Mouse (Mus musculus): ENCODE results near the gene Dohh. TPM values are rescaled to one million over a fixed set of nuclear protein-coding genes. Genes with fewer than 3 reads are reported as not detected.

Dohh gene
- total RNA-seq, 2 experiments from 2014 or later = 48.1 to 48.5 TPM

- no peak for DNase-seq (ENCODE audit: low spot score in 2 of 2)
Measured at GRCm38 (mm10) chr10:81403511-81403910, 19.3 kb downstream of the Dohh start.

- DNase-seq (ENCODE audit: low spot score in 2 of 2) = no peak
Measured at GRCm38 (mm10) chr10:81404082-81404481, 19.9 kb downstream of the Dohh start.

GRCm38 (mm10) chr10:81404720-81405119, 20.5 kb downstream of the Dohh start:
- no peak for DNase-seq (ENCODE audit: low spot score in 2 of 2)

- no peak for DNase-seq (ENCODE audit: low spot score in 2 of 2)
Measured at GRCm38 (mm10) chr10:81405588-81406201, 21.5 kb downstream of the Dohh start.

- DNase-seq (ENCODE audit: low spot score in 2 of 2) = no peak
Measured at GRCm38 (mm10) chr10:81406504-81407440, 22.5 kb downstream of the Dohh start.

- DNase-seq (ENCODE audit: low spot score in 2 of 2) = peak in 1 of 2 experiments; percentile 70
Measured at GRCm38 (mm10) chr10:81407539-81408423, 23.6 kb downstream of the Dohh start.

- no peak for DNase-seq (ENCODE audit: low spot score in 2 of 2)
Measured at GRCm38 (mm10) chr10:81408424-81408729, 24.1 kb downstream of the Dohh start.

GRCm38 (mm10) chr10:81408871-81409291, 24.7 kb downstream of the Dohh start:
- peak in 1 of 2 experiments; percentile 84 for DNase-seq (ENCODE audit: low spot score in 2 of 2)

- no peak for DNase-seq (ENCODE audit: low spot score in 2 of 2)
Measured at GRCm38 (mm10) chr10:81409330-81409729, 25.1 kb downstream of the Dohh start.

- DNase-seq (ENCODE audit: low spot score in 2 of 2) = no peak
Measured at GRCm38 (mm10) chr10:81410350-81410749, 26.1 kb downstream of the Dohh start.

- DNase-seq (ENCODE audit: low spot score in 2 of 2) = no peak
Measured at GRCm38 (mm10) chr10:81410981-81411380, 26.8 kb downstream of the Dohh start.

- DNase-seq (ENCODE audit: low spot score in 2 of 2) = peak; percentile 87 to 93
Measured at GRCm38 (mm10) chr10:81411471-81412400, 27.5 kb downstream of the Dohh start.

- no peak for DNase-seq (ENCODE audit: low spot score in 2 of 2)
Measured at GRCm38 (mm10) chr10:81412586-81413309, 28.5 kb downstream of the Dohh start.

- DNase-seq (ENCODE audit: low spot score in 2 of 2) = peak; percentile 80 to 89
Measured at GRCm38 (mm10) chr10:81413310-81414261, 29.4 kb downstream of the Dohh start.

GRCm38 (mm10) chr10:81414682-81415081, 30.5 kb downstream of the Dohh start:
- DNase-seq (ENCODE audit: low spot score in 2 of 2) = no peak

GRCm38 (mm10) chr10:81415146-81415545, 30.9 kb downstream of the Dohh start:
- no peak for DNase-seq (ENCODE audit: low spot score in 2 of 2)

- no peak for DNase-seq (ENCODE audit: low spot score in 2 of 2)
Measured at GRCm38 (mm10) chr10:81415549-81416310, 31.5 kb downstream of the Dohh start.
